Mouse (Mus musculus): ENCODE data around the gene Gm4131. TPM values are rescaled to one million over a fixed set of nuclear protein-coding genes. Genes with fewer than 3 reads are reported as not detected.

Gene Gm4131
- total RNA-seq, 1 experiment: not detected

- H3K9ac ChIP-seq (ENCODE audit: insufficient read depth, low read depth, low read length, poor library complexity, severe bottlenecking): no peak overlapping the region
- no peak for DNase-seq (ENCODE audit: low read depth, low spot score)
Observed at GRCm38 (mm10) chr14:62481381-62481780, 85.3 kb downstream of the Gm4131 start.

GRCm38 (mm10) chr14:62479395-62479794 is 87.3 kb downstream of the Gm4131 start:
- in situ Hi-C loops (cut with MboI; ENCODE audit: low sequenced_read_pairs in 2 of 2, unreplicated experiment in 2 of 2): loop anchor here in 1 of 2 experiments (25.0 kb wide), 1 partner anchor 458 kb away; no protein-coding TSS in a partner anchor
- H3K9me3 ChIP-seq (ENCODE audit: control insufficient read depth, insufficient read depth, low read depth, low read length): no peaks in the 10 kb centered on the region
- no peaks in the 10 kb centered on the region for H3K4me1 ChIP-seq (ENCODE audit: control insufficient read depth in 2 of 2, insufficient read depth in 2 of 2, low read length in 2 of 2, poor library complexity in 1 of 2)
- no peak overlapping the region for H3K4me3 ChIP-seq (ENCODE audit: insufficient read depth in 1 of 2, low read depth in 1 of 2, low read length in 2 of 2, poor library complexity in 1 of 2, severe bottlenecking in 1 of 2)
- no peak overlapping the region for H3K9ac ChIP-seq (ENCODE audit: insufficient read depth, low read depth, low read length, poor library complexity, severe bottlenecking)
- TF ChIP-seq ZNF384 (IDR thresholded peaks at IDR 0.05; ENCODE audit: low read depth, low read length) (no peak), HCFC1 (IDR thresholded peaks at IDR 0.05; ENCODE audit: borderline replicate concordance, insufficient read depth, low read length) (no peak), ZC3H11A (IDR thresholded peaks at IDR 0.05; ENCODE audit: borderline replicate concordance, low read depth, low read length) (no peak), MAFK (IDR thresholded peaks at IDR 0.05; ENCODE audit: insufficient read depth, low read depth, low read length) (no peak), CHD2 (IDR thresholded peaks at IDR 0.05; ENCODE audit: low read depth, low read length) (no peak)
- H3K27ac ChIP-seq (ENCODE audit: insufficient read depth, low read depth, low read length, poor library complexity, severe bottlenecking): no peak overlapping the region
- H3K36me3 ChIP-seq (ENCODE audit: control insufficient read depth, insufficient read depth, low read length, poor library complexity, severe bottlenecking): no peaks in the 10 kb centered on the region
- no peak for DNase-seq (ENCODE audit: low read depth, low spot score)

More at GRCm38 (mm10) chr14:62481381-62481780, 85.3 kb downstream of the Gm4131 start:
- Histone ChIP-seq H3K4me3 (ENCODE audit: insufficient read depth in 1 of 2, low read depth in 1 of 2, low read length in 2 of 2, poor library complexity in 1 of 2, severe bottlenecking in 1 of 2) (no peak overlapping the region), H3K9me3 (ENCODE audit: control insufficient read depth, insufficient read depth, low read depth, low read length) (no peaks in the 10 kb centered on the region), H3K4me1 (ENCODE audit: control insufficient read depth in 2 of 2, insufficient read depth in 2 of 2, low read length in 2 of 2, poor library complexity in 1 of 2) (no peaks in the 10 kb centered on the region), H3K36me3 (ENCODE audit: control insufficient read depth, insufficient read depth, low read length, poor library complexity, severe bottlenecking) (no peaks in the 10 kb centered on the region), H3K27ac (ENCODE audit: insufficient read depth, low read depth, low read length, poor library complexity, severe bottlenecking) (no peak overlapping the region)
- TF ChIP-seq ZC3H11A (IDR thresholded peaks at IDR 0.05; ENCODE audit: borderline replicate concordance, low read depth, low read length) (no peak), HCFC1 (IDR thresholded peaks at IDR 0.05; ENCODE audit: borderline replicate concordance, insufficient read depth, low read length) (no peak), CHD2 (IDR thresholded peaks at IDR 0.05; ENCODE audit: low read depth, low read length) (no peak), ZNF384 (IDR thresholded peaks at IDR 0.05; ENCODE audit: low read depth, low read length) (no peak), MAFK (IDR thresholded peaks at IDR 0.05; ENCODE audit: insufficient read depth, low read depth, low read length) (no peak)
- in situ Hi-C loops (cut with MboI; ENCODE audit: low sequenced_read_pairs in 2 of 2, unreplicated experiment in 2 of 2): loop anchor here in 1 of 2 experiments (25.0 kb wide), 1 partner anchor 456 kb away; no protein-coding TSS in a partner anchor

- no peak overlapping the region for H3K27ac ChIP-seq (ENCODE audit: insufficient read depth, low read depth, low read length, poor library complexity, severe bottlenecking)
- no peak for TF ChIP-seq CHD2 (IDR thresholded peaks at IDR 0.05; ENCODE audit: low read depth, low read length)
- no peak for TF ChIP-seq ZNF384 (IDR thresholded peaks at IDR 0.05; ENCODE audit: low read depth, low read length)
- TF ChIP-seq HCFC1 (IDR thresholded peaks at IDR 0.05; ENCODE audit: borderline replicate concordance, insufficient read depth, low read length): no peak
- no peak for TF ChIP-seq MAFK (IDR thresholded peaks at IDR 0.05; ENCODE audit: insufficient read depth, low read depth, low read length)
- no peak for TF ChIP-seq ZC3H11A (IDR thresholded peaks at IDR 0.05; ENCODE audit: borderline replicate concordance, low read depth, low read length)
- DNase-seq (ENCODE audit: low read depth, low spot score): no peak
- H3K36me3 ChIP-seq (ENCODE audit: control insufficient read depth, insufficient read depth, low read length, poor library complexity, severe bottlenecking): no peaks in the 10 kb centered on the region
- no peak overlapping the region for H3K4me3 ChIP-seq (ENCODE audit: insufficient read depth in 1 of 2, low read depth in 1 of 2, low read length in 2 of 2, poor library complexity in 1 of 2, severe bottlenecking in 1 of 2)
- H3K9me3 ChIP-seq (ENCODE audit: control insufficient read depth, insufficient read depth, low read depth, low read length): no peaks in the 10 kb centered on the region
- in situ Hi-C loops (cut with MboI; ENCODE audit: low sequenced_read_pairs in 2 of 2, unreplicated experiment in 2 of 2): no loop called here
- no peak overlapping the region for H3K9ac ChIP-seq (ENCODE audit: insufficient read depth, low read depth, low read length, poor library complexity, severe bottlenecking)
- H3K4me1 ChIP-seq (ENCODE audit: control insufficient read depth in 2 of 2, insufficient read depth in 2 of 2, low read length in 2 of 2, poor library complexity in 1 of 2): no peaks in the 10 kb centered on the region
Observed at GRCm38 (mm10) chr14:62474481-62474880, 92.2 kb downstream of the Gm4131 start.

GRCm38 (mm10) chr14:62472061-62472460 is 94.7 kb downstream of the Gm4131 start:
- Histone ChIP-seq H3K36me3 (ENCODE audit: control insufficient read depth, insufficient read depth, low read length, poor library complexity, severe bottlenecking) (no peaks in the 10 kb centered on the region), H3K4me3 (ENCODE audit: insufficient read depth in 1 of 2, low read depth in 1 of 2, low read length in 2 of 2, poor library complexity in 1 of 2, severe bottlenecking in 1 of 2) (no peak overlapping the region), H3K27ac (ENCODE audit: insufficient read depth, low read depth, low read length, poor library complexity, severe bottlenecking) (no peak overlapping the region), H3K9ac (ENCODE audit: insufficient read depth, low read depth, low read length, poor library complexity, severe bottlenecking) (no peak overlapping the region), H3K4me1 (ENCODE audit: control insufficient read depth in 2 of 2, insufficient read depth in 2 of 2, low read length in 2 of 2, poor library complexity in 1 of 2) (no peaks in the 10 kb centered on the region), H3K9me3 (ENCODE audit: control insufficient read depth, insufficient read depth, low read depth, low read length) (no peaks in the 10 kb centered on the region)
- DNase-seq (ENCODE audit: low read depth, low spot score): no peak
- TF ChIP-seq ZC3H11A (IDR thresholded peaks at IDR 0.05; ENCODE audit: borderline replicate concordance, low read depth, low read length) (no peak), HCFC1 (IDR thresholded peaks at IDR 0.05; ENCODE audit: borderline replicate concordance, insufficient read depth, low read length) (no peak)
- in situ Hi-C loops (cut with MboI; ENCODE audit: low sequenced_read_pairs in 2 of 2, unreplicated experiment in 2 of 2): no loop called here

- DNase-seq (ENCODE audit: low read depth, low spot score): no peak
- Histone ChIP-seq H3K4me3 (ENCODE audit: insufficient read depth in 1 of 2, low read depth in 1 of 2, low read length in 2 of 2, poor library complexity in 1 of 2, severe bottlenecking in 1 of 2) (no peak overlapping the region), H3K36me3 (ENCODE audit: control insufficient read depth, insufficient read depth, low read length, poor library complexity, severe bottlenecking) (no peaks in the 10 kb centered on the region), H3K27ac (ENCODE audit: insufficient read depth, low read depth, low read length, poor library complexity, severe bottlenecking) (no peak overlapping the region), H3K4me1 (ENCODE audit: control insufficient read depth in 2 of 2, insufficient read depth in 2 of 2, low read length in 2 of 2, poor library complexity in 1 of 2) (peaks cover 0 to 5% of the 10 kb centered on the region in 2 experiments; a peak in 1 of 4 replicates), H3K9ac (ENCODE audit: insufficient read depth, low read depth, low read length, poor library complexity, severe bottlenecking) (no peak overlapping the region), H3K9me3 (ENCODE audit: control insufficient read depth, insufficient read depth, low read depth, low read length) (no peaks in the 10 kb centered on the region)
- in situ Hi-C loops (cut with MboI; ENCODE audit: low sequenced_read_pairs in 2 of 2, unreplicated experiment in 2 of 2): no loop called here
- TF ChIP-seq MAFK (IDR thresholded peaks at IDR 0.05; ENCODE audit: insufficient read depth, low read depth, low read length) (no peak), ZC3H11A (IDR thresholded peaks at IDR 0.05; ENCODE audit: borderline replicate concordance, low read depth, low read length) (no peak), HCFC1 (IDR thresholded peaks at IDR 0.05; ENCODE audit: borderline replicate concordance, insufficient read depth, low read length) (no peak), ZNF384 (IDR thresholded peaks at IDR 0.05; ENCODE audit: low read depth, low read length) (no peak), CHD2 (IDR thresholded peaks at IDR 0.05; ENCODE audit: low read depth, low read length) (no peak)
Observed at GRCm38 (mm10) chr14:62468753-62469125, 98.0 kb downstream of the Gm4131 start.

Measured in ES-E14 (cell line).